Mouse (Mus musculus) hindbrain, embryonic 16.5 days (tissue): Measurements from ENCODE around the gene Prf1. TPM values are rescaled to one million over a fixed set of nuclear protein-coding genes. Genes with fewer than 3 reads are reported as not detected.

ENCODE experiments used
- ATAC-seq: fragments of 200-750 bp; cut with Nextera tagmentation; 2 replicates; pipeline ENCODE4 v1.8.0; 2017; ENCODE audit warnings: moderate TSS enrichment, moderate library complexity
- H3K27ac ChIP-seq: fragments of 300-500 bp; sonication (generic); 2 replicates; pipeline ENCODE4 v1.5.1; 2014; ENCODE audit warnings: low read depth, mild to moderate bottlenecking, control low read depth, low read length, moderate library complexity
- H3K27me3 ChIP-seq: fragments of 300-500 bp; sonication (generic); replicated peaks from 2 replicates; pipeline ENCODE4 v1.6.1; 2014; ENCODE audit warnings: low read length; ENCODE audit not compliant: control insufficient read depth, insufficient read depth
- H3K36me3 ChIP-seq: fragments of 300-500 bp; sonication (generic); 2 replicates; pipeline ENCODE4 v1.6.1; 2014; ENCODE audit warnings: mild to moderate bottlenecking, low read length, moderate library complexity, mixed read lengths; ENCODE audit not compliant: control insufficient read depth, insufficient read depth
- H3K4me1 ChIP-seq: fragments of 300-500 bp; sonication (generic); 2 replicates; pipeline ENCODE4 v1.6.1; 2014; ENCODE audit warnings: low read depth, low read length; ENCODE audit not compliant: control insufficient read depth, insufficient read depth
- H3K4me2 ChIP-seq: fragments of 300-500 bp; sonication (generic); 2 replicates; pipeline ENCODE4 v1.6.1; 2014; ENCODE audit warnings: mild to moderate bottlenecking, low read length, control low read depth, moderate library complexity
- H3K4me3 ChIP-seq: fragments of 300-500 bp; sonication (generic); 2 replicates; pipeline ENCODE4 v1.5.1; 2014; ENCODE audit warnings: mild to moderate bottlenecking, low read length, control low read depth, moderate library complexity
- H3K9ac ChIP-seq: fragments of 300-500 bp; sonication (generic); 2 replicates; pipeline ENCODE4 v1.6.1; 2014; ENCODE audit warnings: low read depth, mild to moderate bottlenecking, control low read depth, low read length, moderate library complexity
- H3K9me3 ChIP-seq: fragments of 300-500 bp; sonication (generic); 2 replicates; pipeline ENCODE4 v1.6.1; 2014; ENCODE audit warnings: mild to moderate bottlenecking, low read length, moderate library complexity; ENCODE audit not compliant: control insufficient read depth
- WGBS: fragments of 180-500 bp; shearing (Covaris S2); extraction: QIAGEN DNeasy Blood & Tissue Kit; methylation state at CpG from one replicate; pipeline ENCODE4 v1.1.7; 2014; 5-methylcytosine and 5-hydroxymethylcytosine counted together
- polyA plus RNA-seq: library from polyadenylated mRNA; unstranded; fragments of >200 nt; fragmentation: Nextera tagmentation; extraction: Ambion mirVana; gene quantifications from 2 replicates; pipeline ENCODE4 v1.2.1, GENCODE M21; 2015

Prf1 gene
- 0.07 TPM in 1 of 2 replicates, not detected in the other for polyA plus RNA-seq

- Histone ChIP-seq H3K9me3 (no peaks in the 10 kb centered on the region), H3K4me2 (no peak within 1 kb of the TSS), H3K4me3 (no peak within 1 kb of the TSS), H3K27me3 (no peaks in the 10 kb centered on the region), H3K4me1 (no peaks in the 10 kb centered on the region), H3K36me3 (no peaks in the 10 kb centered on the region), H3K9ac (no peak within 1 kb of the TSS), H3K27ac (no peak within 1 kb of the TSS)
- no peak for ATAC-seq
- 90% methylated on average over 7 of the region's 7 CpGs for WGBS
Observed at GRCm38 (mm10) chr10:61297477-61297876, at the start of gene Prf1. Gene Prf1, plus strand, starts transcription at chr10:61297833.

- 0 out of 2 replicates have a peak, but pooled peaks cover 2% of the 10 kb centered on the region for H3K9me3 ChIP-seq
- no peak overlapping the region for H3K9ac ChIP-seq
- no peak overlapping the region for H3K27ac ChIP-seq
- no peak overlapping the region for H3K4me3 ChIP-seq
- H3K36me3 ChIP-seq, result no peaks in the 10 kb centered on the region
- no peak for ATAC-seq
- 81% methylated on average over 13 of the region's 13 CpGs for WGBS
- no peaks in the 10 kb centered on the region for H3K27me3 ChIP-seq
- no peak overlapping the region for H3K4me2 ChIP-seq
- no peaks in the 10 kb centered on the region for H3K4me1 ChIP-seq
Observed at GRCm38 (mm10) chr10:61248596-61249114, 49.0 kb upstream of the Prf1 start.

GRCm38 (mm10) chr10:61249951-61250350 is 47.7 kb upstream of the Prf1 start:
- H3K27ac ChIP-seq, result no peak overlapping the region
- 21% methylated on average over 2 of the region's 2 CpGs for WGBS

DNA sequence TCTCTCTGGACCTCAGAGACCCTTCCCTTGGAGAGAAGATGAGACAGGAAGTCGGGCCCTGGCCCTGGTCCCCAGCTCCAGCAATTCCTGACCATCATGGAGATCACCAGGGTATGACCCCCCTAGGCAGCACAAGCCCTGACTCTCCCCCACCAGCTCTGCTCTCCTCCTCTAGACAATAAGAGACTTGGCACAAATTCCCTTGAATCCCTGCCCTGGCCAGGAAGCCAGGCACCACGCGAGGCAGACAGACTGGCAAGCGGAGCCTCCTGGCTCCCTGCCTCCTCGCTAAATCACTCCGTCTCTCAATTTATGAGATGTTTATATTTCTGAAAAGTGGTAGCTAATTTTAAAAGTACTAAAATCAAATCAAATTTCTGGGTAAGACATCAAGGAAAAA is 42.9 kb upstream of the Prf1 start:
- H3K27me3 ChIP-seq, result no peaks in the 10 kb centered on the region
- no peak overlapping the region for H3K27ac ChIP-seq
- peak; percentile 75 for ATAC-seq
- H3K9me3 ChIP-seq, result 0 out of 2 replicates have a peak, but pooled peaks cover 2% of the 10 kb centered on the region
- H3K4me1 ChIP-seq, result peaks cover 7% of the 10 kb centered on the region
- 52% methylated on average over 6 of the region's 6 CpGs for WGBS
- no peak overlapping the region for H3K9ac ChIP-seq
- no peak overlapping the region for H3K4me2 ChIP-seq
- no peaks in the 10 kb centered on the region for H3K36me3 ChIP-seq
- no peak overlapping the region for H3K4me3 ChIP-seq

More at GRCm38 (mm10) chr10:61249951-61250350, 47.7 kb upstream of the Prf1 start:
- Histone ChIP-seq H3K9ac (no peak overlapping the region), H3K4me2 (no peak overlapping the region), H3K4me1 (peaks cover 3% of the 10 kb centered on the region; the same call in 1 of the 2 replicates), H3K36me3 (no peaks in the 10 kb centered on the region), H3K4me3 (no peak overlapping the region), H3K27me3 (no peaks in the 10 kb centered on the region), H3K9me3 (0 out of 2 replicates have a peak, but pooled peaks cover 2% of the 10 kb centered on the region)
- no peak for ATAC-seq

DNA sequence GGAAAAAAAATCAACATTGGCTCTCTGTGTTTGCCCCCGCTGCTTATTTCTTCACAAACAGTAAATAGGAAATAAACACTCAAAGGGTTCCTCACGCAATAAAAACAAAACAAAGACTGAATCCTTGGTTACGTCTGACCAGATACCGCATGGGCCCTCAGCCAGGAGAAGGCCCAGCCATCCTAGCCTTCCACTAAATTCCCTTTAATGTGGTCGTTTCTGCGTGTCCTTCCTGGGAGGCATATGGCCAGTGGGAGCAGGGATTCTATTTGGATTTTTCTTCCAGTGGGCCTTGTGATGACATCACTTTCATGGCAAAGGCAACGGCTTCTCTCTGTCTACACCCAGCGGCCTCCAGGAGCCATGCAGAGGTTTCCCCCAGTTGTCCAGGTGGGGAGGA is 42.4 kb upstream of the Prf1 start:
- H3K27me3 ChIP-seq, result no peaks in the 10 kb centered on the region
- no peak overlapping the region for H3K4me3 ChIP-seq
- H3K27ac ChIP-seq, result no peak overlapping the region
- 0 out of 2 replicates have a peak, but pooled peaks cover 2% of the 10 kb centered on the region for H3K9me3 ChIP-seq
- no peak overlapping the region for H3K4me2 ChIP-seq
- 61% methylated on average over 8 of the region's 8 CpGs for WGBS
- H3K36me3 ChIP-seq, result no peaks in the 10 kb centered on the region
- no peak for ATAC-seq
- H3K9ac ChIP-seq, result no peak overlapping the region
- peaks cover 7% of the 10 kb centered on the region for H3K4me1 ChIP-seq

DNA sequence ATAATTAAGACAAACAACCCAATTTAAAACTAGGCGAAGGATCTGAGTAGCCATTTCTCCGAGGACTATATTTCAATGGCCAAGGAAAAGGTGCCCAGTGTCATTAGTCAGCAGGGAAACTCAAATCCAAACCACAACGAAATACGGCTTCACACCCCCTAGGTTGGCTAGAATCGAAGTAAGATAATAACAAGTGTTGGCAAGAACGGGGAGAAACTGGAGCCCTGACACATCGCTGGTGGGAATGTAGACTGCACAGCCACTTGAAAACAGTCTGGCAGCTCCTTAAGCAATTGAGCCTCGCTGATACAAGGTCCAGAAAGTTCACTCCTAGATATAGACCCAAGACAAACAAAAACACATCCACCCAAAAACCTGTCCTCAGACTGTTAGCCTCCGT is 41.0 kb upstream of the Prf1 start:
- peaks cover 7% of the 10 kb centered on the region for H3K4me1 ChIP-seq
- WGBS, result 94% methylated on average over 9 of the region's 9 CpGs
- H3K36me3 ChIP-seq, result no peaks in the 10 kb centered on the region
- no peak overlapping the region for H3K9ac ChIP-seq
- 0 out of 2 replicates have a peak, but pooled peaks cover 2% of the 10 kb centered on the region for H3K9me3 ChIP-seq
- H3K4me3 ChIP-seq, result no peak overlapping the region
- ATAC-seq, result no peak
- H3K27ac ChIP-seq, result no peak overlapping the region
- H3K4me2 ChIP-seq, result no peak overlapping the region
- no peaks in the 10 kb centered on the region for H3K27me3 ChIP-seq

- no peaks in the 10 kb centered on the region for H3K27me3 ChIP-seq
- no peak overlapping the region for H3K27ac ChIP-seq
- H3K9me3 ChIP-seq, result 0 out of 2 replicates have a peak, but pooled peaks cover 2% of the 10 kb centered on the region
- H3K36me3 ChIP-seq, result no peaks in the 10 kb centered on the region
- H3K4me1 ChIP-seq, result peaks cover 7% of the 10 kb centered on the region
- H3K4me2 ChIP-seq, result no peak overlapping the region
- no peak overlapping the region for H3K4me3 ChIP-seq
- no peak overlapping the region for H3K9ac ChIP-seq
- 88% methylated on average over 1 of the region's 1 CpGs for WGBS
- ATAC-seq, result no peak
Observed at GRCm38 (mm10) chr10:61258131-61258530, 39.5 kb upstream of the Prf1 start.

GRCm38 (mm10) chr10:61261229-61262156 is 36.1 kb upstream of the Prf1 start:
- ATAC-seq, result peak; percentile 60
- WGBS, result 65% methylated on average over 13 of the region's 13 CpGs

DNA sequence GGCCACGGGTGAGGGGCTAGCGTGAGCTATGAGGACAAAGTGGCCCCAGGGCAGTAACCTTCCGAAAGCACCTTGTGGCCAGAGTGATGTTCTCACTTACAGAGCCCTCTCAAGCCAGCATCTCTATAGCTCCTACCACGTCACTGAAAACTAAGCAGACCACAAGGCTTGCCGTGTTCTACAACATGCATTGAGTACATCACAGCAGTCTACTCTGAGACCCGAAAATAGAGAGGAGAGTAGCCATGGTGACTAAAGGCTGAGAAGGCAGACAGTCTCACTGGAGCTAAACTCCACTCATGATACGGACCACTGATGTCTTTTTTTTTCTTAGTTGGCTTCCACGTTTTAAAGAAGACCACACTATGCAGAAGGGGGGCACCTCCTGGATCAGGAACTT is 34.0 kb upstream of the Prf1 start:
- ATAC-seq, result no peak
- no peak overlapping the region for H3K4me3 ChIP-seq
- WGBS, result 80% methylated on average over 8 of the region's 8 CpGs
- H3K27ac ChIP-seq, result no peak overlapping the region
- no peaks in the 10 kb centered on the region for H3K36me3 ChIP-seq
- H3K4me2 ChIP-seq, result no peak overlapping the region
- H3K9me3 ChIP-seq, result no peaks in the 10 kb centered on the region
- H3K4me1 ChIP-seq, result no peaks in the 10 kb centered on the region
- no peak overlapping the region for H3K9ac ChIP-seq
- no peaks in the 10 kb centered on the region for H3K27me3 ChIP-seq

More at GRCm38 (mm10) chr10:61261229-61262156, 36.1 kb upstream of the Prf1 start:
- Histone ChIP-seq H3K27ac (no peak overlapping the region), H3K9ac (no peak overlapping the region), H3K4me3 (no peak overlapping the region), H3K4me2 (no peak overlapping the region), H3K36me3 (no peaks in the 10 kb centered on the region), H3K27me3 (no peaks in the 10 kb centered on the region), H3K9me3 (no peaks in the 10 kb centered on the region), H3K4me1 (no peaks in the 10 kb centered on the region)
